Mouse (Mus musculus) frontal cortex, adult (tissue): ENCODE data around the gene Orm2.

Experiments
- ATAC-seq: cut with Nextera tagmentation; 2 replicates; pipeline ENCODE4 v1.9.2; 2017; ENCODE audit warnings: mild to moderate bottlenecking, moderate library complexity, mixed read lengths; ENCODE audit not compliant: low TSS enrichment

Gene Orm2

DNA sequence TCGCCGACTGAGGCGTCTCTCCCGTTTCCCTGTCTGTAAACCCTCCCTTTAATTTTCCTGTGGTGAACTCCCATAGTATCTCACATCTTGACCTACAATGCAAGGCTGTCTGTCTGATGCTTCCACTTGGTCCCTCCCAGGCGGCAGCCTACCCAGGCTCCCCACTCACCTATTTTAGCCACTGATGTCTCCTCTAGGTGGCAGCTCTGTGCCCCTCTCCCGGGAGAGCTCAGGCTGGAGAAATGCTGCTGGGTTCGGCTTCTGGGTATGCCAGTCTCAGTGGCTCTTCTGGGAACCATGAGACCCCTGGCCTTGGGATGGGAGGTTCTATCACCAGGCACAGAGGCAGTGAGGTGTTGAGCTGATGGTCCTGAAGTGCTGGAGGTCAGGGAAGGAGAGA is 15.2 kb downstream of the Orm2 start:
- ATAC-seq: peak; percentile 41; the same call in 1 of the 2 replicates

DNA sequence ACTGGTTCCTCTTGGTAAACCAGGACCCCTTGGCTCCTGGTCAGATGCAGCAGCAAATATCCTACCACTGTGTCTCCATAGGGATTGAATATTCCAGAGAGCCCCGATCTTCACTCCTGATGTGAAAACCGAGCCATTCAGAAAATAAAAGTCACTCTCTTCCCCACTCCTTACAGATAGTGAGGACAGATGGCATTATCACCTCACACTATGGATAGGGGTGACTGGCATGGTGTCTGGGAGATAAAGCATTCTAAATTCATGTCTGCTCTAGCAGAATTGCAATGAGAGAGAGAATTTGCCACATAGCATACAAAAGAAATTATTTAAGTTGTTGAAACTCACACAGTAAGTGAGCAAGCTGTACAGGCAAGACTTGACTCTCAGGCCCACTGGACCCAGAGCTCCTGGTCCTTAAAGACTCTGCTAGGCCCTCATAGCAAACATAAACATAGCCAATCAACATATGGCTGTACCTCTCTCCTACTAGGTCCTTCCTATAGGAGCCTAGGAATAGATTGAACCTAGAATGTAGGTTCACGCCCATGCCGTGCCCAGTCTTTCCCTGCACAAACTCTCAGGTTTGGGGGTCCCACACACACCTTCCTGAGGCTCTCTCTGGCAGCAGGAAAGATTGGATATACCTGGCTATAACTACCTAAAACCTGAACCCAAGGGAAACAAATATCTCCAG is 20.6 kb downstream of the Orm2 start:
- no peak for ATAC-seq

GRCm38 (mm10) chr4:63383474-63383873 is 21.2 kb downstream of the Orm2 start:
- ATAC-seq: peak; percentile 27; the same call in 1 of the 2 replicates

DNA sequence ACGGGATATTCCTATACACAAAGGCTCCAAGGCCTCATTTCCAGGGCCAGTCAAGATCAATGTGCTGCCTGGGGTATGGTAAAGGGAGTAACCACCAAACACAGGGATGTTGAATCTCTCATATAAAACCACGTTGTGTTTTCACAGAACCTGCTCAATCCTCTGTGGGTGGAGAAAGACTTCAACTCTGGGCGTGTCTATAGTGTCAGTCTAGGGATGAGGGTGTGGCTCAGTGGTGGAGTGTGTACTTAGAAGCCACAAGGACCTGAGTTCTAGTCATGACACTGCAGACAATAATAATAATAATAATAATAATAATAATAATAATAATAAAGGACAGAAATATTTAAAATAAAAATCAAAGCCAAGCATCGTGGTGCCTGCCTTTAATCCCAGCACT is 22.0 kb downstream of the Orm2 start:
- no peak for ATAC-seq

- no peak for ATAC-seq
These were observed 23.0 kb downstream of the Orm2 start for GRCm38 (mm10) chr4:63385253-63385652.

GRCm38 (mm10) chr4:63385784-63386183 is 23.5 kb downstream of the Orm2 start:
- ATAC-seq: no peak

DNA sequence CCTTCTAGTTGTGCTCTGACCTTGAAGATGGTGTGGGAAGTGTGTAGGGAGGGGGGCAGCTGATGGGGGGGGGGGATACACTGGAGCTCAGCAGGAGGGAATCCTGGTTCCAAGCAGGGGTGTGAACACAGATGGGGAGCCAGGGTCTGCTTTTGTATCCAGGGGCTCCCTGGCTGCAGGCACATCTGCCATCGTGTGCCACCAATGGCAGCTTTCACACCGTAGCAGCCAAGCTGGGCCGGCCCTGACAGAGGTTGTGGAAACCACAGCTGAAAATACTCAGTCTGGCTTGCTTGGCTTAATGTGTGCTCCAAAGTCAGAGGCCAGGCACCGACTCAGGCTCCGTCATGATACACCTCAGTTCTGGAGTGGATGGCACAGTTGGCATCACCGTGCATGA is 25.8 kb downstream of the Orm2 start:
- no peak for ATAC-seq

DNA sequence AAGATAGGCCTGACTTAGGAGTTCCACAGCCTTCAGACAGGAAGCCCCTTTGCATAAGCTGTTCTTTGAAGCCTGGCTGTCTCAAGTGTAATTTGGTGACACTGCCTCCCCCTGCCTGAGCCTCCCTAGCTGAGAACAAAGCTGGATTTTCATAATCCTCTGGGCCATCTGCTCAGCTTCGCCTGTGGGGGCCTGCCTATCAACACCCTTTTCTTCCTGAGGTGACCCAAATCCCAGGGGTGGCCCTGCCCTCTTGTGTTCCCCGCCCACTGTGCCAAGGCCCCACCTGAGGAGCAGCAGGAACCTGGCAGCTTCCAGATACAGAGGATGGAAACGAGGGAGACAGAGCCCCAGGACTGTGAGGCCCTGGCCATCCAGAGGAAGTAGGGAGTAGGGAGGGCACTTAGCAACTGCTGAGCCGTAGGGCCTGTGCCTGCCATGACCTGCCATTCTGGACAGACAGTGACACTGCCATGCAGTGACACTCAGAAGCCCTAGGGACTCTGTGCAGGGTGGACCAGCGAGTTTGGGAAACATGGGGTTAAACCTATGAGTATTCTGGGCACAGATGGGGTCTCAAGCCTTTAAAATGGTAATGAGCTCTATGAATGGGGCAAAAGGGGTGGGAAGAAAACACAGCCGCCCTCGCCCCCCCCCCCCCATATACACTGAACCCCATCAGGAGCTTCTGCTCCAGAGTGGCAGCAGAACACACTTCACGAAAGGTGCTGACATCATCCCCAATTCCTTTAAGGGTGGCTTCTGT is 27.1 kb downstream of the Orm2 start:
- ATAC-seq: no peak

DNA sequence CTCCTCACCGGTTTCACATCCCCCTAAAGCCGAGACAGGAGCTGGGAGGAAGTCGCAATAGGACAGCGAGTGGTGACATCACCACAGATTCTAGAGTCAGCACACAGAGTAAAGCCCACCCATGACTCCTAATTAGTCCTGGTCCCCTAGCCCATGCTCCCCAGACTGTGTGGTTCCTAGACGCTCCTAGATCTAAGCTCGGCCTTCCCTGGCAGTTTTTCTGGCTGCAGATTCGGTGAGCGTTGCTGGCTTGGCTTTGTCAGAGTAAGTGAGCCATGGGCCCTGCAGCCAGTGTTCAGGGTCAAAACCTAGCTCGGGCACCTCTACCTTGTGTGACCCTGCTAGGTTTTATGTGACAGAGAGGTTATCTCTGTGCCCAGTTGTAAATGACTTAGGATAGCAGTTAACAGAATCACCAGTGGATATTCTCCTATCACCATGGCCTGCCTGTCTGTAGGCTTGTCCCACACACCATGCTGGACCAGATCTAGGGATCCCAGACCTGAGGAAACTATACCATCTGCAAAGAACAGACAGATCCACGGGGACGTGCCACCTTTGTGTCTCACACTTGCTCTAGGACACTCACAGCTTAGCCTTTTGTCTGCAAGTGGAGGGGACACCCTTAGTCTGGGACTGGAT is 27.8 kb downstream of the Orm2 start:
- ATAC-seq: no peak

DNA sequence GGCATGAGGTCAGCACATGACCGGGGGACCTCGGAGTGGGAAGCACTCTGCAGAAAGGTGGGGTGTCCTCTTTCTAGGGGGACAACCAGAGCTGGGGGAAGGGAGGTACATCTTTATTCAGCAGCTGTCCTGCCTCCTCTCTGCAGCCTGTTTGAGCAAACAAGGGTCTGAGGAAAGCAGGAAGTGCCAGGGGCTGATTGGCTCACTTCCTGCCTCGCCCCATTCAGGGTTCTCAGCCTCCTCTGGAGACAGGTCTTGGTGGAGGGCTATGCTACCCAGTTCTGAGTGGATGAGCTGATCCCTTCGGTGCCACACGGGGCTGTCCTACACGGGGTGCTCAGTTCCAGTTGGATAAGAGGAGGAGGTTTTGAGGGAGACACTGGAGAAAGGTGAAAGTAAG is 29.1 kb downstream of the Orm2 start:
- ATAC-seq: no peak

DNA sequence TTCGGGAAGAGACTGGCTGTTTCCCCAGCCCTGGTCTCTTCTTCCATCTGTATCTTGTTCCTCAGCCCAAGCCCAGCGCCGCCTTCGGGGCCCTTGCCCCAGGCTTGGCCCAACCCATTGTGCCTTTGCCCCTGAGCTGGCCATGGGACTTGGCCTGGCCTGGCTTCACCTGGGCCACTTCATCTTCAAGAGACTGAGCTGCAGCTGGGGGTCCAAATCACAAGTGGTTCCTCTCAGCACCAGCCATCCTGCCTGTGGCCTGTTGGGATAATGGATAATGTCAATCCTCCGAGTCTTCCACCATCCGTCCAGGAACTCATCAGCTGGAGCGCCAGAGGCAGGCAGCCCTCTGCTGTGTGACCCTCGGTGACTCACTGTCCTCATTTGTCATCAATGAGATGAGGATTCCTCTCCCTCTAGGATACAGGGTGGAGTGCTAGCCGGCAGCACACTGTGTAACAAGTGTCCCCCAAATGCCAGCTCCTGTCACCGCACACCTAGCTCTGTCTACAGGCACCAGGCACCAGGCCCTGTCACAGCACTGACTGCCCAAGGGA is 35.8 kb downstream of the Orm2 start:
- no peak for ATAC-seq

GRCm38 (mm10) chr4:63398854-63399609 is 36.8 kb downstream of the Orm2 start:
- no peak for ATAC-seq

- ATAC-seq: no peak
These were observed 37.5 kb downstream of the Orm2 start for GRCm38 (mm10) chr4:63399691-63400270.

- ATAC-seq: no peak
These were observed 38.5 kb downstream of the Orm2 start for GRCm38 (mm10) chr4:63400541-63401306.

DNA sequence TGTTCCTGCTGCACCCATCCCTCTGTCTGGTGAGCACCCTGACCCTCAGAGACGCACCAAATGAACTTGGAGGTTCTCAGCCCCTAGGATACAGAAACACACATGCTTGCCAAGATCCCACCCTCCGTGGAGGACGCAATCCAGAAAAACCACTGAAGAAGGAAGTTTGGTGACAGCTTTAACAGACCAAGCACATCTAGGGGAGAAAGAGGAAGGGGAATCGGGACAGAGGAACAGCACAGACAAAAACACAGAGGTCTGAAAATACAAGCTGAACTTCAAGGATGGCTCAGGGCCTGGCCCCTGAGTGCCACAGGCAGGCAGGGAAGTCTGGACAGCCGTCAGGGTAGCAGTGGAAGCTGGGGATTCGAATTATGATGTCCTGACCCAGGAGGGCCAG is 39.4 kb downstream of the Orm2 start:
- no peak for ATAC-seq

DNA sequence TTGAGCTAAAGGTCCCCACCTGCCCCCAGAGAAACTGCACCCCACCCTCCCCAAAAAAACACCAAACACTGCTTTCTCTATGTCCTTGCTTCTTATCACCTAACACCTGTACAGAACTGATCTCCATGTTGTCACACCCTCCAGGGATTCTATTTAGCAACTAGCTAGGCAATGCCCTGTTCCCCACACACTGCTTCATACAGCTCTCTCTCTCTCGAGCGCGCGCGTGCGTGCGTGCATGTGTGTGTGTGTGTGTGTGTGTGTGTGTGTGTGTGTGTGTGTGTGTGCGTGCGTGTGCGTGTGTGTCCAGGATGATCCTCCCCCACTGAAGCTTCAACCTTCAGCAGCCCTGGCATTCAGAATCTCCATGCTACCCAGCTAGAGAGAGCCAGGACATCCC is 39.8 kb downstream of the Orm2 start:
- no peak for ATAC-seq

- ATAC-seq: no peak
These were observed 40.3 kb downstream of the Orm2 start for GRCm38 (mm10) chr4:63402558-63402957.

GRCm38 (mm10) chr4:63403040-63403959 is 41.1 kb downstream of the Orm2 start, which contains the start of gene Akna:
Gene Akna (minus strand): TSS chr4:63403354.
- ATAC-seq: peak; percentile 75

DNA sequence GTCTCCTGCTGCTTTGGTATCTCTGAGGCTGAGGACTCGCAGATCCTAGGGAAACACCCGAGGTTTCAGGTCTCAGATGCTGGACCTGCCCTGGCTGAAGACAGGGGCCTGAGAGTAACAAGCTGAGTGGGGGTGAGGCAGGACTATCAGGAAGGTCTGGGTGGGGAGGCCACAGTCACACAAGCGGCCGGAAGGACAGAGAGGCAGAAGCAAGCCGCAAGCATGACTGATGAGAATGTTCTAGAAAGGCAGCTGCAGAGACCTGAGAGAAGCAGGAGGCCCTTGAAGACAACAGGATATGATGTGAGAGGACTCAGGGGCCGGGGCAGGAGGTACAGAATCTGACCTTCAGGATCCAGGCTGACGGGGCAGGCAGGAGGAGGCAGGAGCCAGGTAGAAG is 42.0 kb downstream of the Orm2 start:
- ATAC-seq: no peak

- ATAC-seq: no peak
These were observed 42.8 kb downstream of the Orm2 start for GRCm38 (mm10) chr4:63405051-63405450.
